Mouse (Mus musculus) kidney, adult 11 months (tissue): ENCODE results near the gene Rbck1.
"Not testable (repeated sequence)": the region's sequence is repeated elsewhere in the genome, so short reads cannot be mapped to it uniquely, and the experiment has no call there.

ENCODE experiments used
- DNase-seq: peaks from one replicate; pipeline ENCODE4 v3.0.0; 2022

Rbck1 gene

DNA sequence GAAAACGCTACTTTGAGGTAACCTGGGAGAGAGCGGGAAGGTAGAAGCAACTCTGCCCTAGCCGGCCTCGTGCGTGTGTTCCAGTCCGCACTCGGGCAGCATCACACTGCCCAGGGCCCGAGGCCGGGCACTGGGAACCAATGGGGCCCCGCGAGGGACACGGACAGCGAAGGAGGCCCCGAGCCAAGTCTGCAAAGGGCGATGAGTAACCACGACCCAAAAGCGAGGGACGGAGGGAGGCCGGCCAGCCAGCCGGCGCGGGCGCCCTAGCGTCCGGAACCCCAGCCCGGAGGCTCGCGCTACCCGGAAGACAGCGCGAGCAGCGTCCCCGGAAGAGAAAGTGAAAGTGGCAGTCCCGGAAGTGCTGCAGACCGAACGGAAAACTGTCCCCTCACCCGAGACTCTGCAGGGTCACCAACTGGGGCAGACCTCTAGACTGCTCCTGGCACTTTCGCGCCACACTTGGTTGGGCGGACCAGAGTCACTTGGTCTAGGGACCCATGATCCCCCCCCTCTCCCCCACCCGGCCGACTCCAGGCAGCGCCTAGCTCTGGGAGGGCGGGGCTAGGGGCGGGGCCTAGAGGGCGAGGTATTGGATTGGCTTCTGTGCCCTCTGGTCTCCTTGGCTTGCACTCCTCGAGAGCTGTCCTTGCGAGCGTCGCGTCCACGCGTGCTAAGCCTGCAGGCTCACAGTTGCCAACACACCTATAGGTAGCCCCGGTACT lies at the start of gene Rbck1:
Gene Rbck1, minus strand, starts transcription at position 553 of the 725 bp plus-strand sequence.
- peak; percentile 95 for DNase-seq

DNA sequence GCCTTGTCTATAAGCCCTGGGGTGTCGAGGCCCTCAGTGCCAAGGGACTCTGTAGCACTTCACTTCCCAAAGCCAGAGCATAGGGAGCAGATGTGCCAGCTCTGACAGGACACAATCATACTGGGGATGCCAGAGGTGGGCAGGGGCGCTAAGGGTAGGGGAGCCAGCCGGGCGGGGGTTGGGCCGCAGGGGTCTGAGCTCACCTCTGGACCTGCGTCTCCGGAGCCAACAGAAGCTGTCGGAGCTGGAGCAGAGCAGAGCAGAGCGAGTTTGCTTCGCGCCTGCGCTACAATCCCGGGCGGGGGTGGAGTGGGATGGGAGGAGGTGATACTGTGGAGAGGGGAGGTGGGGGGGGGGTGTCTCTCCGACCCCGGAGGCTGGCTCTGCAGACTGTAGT lies 43.9 kb upstream of the Rbck1 start, which contains the start of gene Nrsn2:
Gene Nrsn2, minus strand, starts transcription at position 294 of the 397 bp plus-strand sequence.
- DNase-seq = no peak

DNA sequence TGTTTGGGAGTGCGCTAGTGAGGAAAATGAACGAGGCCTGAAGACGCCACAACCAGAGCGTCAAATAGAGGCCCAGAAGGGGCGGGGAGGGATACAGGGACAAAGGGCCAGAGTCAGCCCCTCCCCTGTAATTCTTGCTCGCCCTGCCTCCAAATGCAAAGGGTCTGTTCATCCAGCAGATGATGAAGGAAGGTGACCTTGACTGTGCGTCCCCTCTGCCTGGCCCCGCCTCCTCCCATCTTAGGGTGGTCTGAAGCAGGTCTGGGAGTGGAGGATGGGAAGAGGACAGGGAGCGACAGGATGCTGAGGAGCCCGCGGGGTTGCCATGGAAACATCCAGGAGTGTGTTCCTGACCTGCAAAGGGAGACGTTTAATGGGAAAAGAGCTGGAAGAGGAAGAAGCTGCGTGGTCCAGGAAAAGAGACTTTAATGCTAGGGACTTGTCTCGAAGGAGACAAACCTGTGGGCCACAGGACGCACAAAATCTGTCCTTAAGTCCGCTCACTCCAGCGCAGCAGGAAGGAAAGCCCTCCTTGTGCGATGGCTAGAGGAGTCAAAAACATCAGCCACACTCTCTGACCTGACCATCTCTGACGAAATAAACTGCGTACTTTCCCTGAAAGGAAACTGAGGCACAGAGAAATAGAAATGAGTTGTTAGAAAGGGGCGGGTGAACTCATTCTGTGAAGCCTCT lies 43.3 kb upstream of the Rbck1 start:
- DNase-seq = no peak

DNA sequence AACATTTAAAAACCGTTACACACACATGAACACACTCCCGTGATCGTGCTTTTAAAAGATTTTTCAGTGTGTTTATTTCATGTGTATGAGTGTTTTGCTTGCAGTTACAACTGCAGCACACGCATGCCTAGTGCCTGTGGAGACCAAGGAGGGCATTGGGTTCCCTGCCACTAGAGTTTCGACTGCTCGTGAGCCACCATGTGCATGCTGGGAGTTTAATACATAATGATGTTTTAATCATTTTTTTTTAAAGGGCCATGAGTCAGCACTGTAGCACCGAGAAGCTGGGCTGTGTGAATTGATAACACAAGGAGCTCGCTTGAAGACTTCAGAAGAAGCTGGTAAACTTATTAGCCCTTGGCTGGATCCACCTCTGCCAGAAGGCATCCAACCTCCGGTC lies 41.1 kb upstream of the Rbck1 start:
- no peak for DNase-seq

DNA sequence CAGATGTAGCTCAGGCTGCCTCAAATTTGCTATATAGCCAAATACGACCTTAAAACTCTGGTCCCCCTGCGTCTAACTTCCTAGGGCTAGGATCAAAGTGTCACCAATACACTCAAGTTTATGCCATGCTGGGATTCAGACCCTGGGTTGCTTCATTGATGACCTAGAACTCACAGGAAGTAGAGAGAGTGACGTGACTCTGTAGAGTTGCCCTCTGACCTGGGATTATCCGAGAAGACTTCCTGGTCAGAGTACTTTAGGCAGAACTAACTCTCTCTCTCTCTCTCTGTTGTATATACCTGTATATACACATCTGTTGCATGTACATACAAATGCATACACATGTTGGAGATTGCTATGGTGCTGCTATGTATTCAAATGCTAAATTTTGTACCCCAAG lies 40.2 kb upstream of the Rbck1 start:
- DNase-seq = no peak

DNA sequence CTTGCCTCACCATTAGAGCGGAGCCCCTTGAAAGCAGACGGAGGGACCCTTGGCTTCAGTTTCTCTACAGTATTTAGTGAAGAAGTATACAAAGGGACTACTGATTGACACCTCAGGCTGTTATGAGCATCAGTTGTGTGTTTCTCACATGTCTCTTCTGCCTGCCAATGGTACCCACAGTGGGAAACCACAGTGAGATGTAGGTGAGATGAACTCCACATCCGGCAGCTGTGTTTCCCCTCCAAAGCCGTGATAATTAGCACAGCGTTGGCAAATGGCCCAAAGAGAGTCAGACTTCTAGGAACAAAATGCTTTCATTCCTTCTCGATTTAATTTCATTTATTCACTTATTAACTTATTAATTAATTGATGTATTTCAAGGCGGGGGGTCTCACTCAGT lies 39.7 kb upstream of the Rbck1 start:
- DNase-seq = no peak

DNA sequence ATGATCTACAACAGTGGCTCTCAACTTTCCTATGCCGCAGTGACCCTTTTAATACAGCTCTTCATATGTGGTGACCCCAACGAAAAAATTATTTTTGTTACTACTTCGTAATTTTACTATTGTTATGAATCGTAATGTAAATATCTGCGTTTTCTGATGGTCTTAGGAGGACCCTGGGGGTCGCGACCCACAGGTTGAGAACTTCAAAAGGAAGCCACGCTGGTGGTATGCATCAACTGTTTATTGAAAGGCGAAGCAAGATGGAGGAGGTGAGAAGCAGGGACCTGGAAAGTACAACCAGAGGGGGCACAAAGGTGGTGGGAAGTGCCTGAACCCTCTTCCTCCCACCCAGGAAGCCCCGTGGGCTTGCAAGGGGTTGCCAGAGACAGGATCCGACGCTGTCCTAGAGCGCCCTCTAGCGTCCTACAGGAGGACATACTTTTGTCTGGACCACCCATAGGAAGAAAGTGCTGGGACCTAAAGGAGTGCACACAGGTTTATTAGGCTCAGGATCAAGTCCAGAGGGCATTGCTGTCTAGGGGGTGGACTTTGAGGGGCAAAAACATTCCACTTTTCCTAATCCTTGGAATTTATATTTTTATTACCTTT lies 36.2 kb upstream of the Rbck1 start:
- DNase-seq = no peak

DNA sequence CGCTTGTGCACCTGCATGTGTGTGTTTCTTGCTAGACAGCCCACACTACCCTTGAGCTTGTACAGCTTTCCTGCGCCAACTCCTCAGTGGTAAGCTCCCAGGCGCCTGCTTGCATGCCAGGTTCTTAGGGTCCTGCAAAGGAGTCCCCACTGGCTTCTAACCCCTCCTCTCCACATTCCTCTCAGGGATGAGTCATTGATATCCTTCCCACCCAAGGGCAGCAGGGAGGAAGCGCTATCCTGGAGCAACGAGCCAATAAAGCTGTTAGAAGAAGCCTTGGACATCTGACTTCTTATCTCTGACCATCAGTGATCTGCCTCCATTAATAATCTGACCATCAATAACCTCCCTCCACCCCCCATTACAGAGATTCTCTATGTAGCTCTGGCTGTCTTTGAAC lies 35.5 kb upstream of the Rbck1 start:
- no peak for DNase-seq

DNA sequence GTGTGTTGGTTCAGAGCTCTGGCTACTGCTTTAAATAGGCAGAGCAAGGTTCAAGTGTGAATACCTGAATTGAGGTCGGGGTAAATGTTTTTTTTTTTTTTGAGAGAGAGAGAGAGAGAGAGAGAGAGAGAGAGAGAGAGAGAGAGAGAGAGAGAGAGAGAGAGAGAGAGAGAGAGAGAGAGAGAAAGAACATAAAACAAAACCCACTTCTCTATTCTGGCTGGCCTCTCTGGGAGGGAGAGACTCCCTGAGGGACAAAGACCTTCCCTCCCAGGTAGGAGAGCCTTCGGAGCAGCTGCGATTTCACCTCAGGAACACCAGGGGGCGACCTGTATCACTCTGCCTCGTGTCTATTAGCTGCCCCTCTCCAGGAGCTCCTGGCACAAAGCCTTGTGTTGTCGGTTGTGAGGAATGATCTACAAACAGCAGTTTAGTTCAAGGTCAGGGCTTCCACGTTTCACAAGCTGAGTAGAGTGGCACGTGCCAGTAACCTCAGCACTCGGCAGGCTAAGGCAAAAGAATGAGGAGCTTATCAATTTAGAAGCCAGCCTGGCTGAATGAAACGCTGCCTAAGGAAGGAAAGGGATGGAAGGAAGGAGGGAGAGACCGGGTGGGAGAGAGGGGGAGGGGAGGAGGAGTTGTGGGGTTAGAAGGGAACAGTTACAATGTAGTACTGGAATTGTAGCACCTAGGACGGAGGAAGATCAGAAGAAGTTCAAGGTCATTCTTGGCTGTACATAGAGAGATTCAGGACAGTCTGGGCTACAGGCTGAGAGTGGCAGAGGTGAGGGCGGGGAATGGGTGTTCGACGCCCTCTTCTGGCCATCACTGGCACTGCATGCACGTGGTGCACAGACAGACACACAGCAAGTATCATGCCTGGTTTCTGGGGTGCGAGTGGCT lies 31.0 kb upstream of the Rbck1 start:
- peak; percentile 94 for DNase-seq

DNA sequence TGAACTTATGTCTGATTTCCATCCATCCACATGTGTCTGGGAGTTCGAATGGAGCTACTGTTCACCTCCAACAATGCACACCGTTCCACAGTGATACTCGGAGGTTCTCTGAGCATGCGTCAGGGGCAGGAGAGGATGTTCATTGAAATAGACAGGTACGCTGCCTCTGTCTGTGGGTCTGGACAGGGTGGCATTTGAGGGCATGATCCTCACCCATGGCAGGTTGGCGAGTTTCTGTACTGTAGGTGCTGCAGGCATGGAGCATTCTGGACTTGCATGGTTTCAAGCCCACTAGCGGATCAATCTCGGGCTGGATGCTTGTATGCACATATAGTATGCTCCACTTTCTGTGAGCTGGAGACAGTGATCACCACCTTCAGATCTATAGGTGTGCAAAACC lies 28.7 kb upstream of the Rbck1 start:
- no peak for DNase-seq

DNA sequence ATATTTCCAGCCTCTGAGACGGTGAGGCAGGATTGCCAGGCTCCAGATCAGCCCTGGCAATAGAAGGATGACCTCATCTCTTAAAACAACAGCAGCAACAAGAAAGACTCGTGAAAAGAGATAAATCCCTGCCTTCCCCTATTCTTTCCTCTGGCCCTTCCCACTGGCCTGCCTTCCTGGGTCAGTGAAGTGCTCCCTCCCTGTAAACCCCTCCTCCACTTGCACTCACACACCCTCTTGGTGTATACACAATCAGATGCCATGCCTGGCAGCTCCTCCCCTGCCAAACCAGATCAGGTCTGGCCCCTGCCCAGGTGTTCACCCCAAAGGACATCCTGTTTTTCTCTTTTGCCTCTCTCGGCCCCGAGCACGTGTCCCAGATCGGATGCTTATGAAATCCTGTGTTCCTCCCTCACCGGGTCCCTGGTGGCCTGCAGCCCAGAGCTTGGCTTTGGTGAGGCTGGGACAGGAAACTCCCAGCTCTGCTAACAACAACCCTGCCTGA lies 27.9 kb upstream of the Rbck1 start:
- DNase-seq = peak; percentile 85

DNA sequence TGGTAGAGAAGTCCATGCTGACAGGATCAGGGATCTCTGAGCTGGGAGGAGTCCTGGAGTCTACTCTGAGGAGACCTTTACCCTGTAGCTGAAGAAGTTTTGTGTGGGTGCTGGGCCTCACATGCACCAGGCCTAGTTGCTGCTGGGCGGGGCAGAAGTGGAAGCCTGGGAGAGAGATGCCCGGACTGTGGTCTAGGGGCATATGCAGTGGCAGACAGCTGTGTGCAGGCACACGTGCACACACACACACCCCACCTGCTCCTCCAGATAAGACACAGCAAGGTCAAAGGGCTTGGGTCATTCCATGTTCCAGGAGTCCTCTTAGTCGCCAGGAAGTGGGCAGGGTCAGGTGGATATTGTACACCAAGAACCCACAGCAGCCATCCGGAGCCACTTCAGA lies 27.2 kb upstream of the Rbck1 start:
- peak; percentile 50 for DNase-seq

DNA sequence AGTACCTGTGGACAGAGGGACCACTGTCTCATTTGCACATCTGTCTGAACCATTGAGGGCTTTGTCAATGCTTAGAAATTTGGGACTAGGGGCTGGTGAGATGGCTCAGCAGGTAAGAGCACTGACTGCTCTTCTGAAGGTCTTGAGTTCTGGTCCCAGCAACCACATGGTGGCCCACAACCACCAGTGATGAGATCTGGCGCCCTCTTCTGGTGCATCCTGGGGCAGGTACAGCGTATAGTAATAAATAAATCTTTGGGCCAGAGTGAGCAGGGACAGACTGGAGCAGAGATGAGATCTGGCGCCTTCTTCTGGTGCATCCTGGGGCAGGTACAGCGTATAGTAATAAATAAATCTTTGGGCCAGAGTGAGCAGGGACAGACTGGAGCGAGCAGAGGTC lies 26.5 kb upstream of the Rbck1 start:
- not testable (repeated sequence) for DNase-seq

DNA sequence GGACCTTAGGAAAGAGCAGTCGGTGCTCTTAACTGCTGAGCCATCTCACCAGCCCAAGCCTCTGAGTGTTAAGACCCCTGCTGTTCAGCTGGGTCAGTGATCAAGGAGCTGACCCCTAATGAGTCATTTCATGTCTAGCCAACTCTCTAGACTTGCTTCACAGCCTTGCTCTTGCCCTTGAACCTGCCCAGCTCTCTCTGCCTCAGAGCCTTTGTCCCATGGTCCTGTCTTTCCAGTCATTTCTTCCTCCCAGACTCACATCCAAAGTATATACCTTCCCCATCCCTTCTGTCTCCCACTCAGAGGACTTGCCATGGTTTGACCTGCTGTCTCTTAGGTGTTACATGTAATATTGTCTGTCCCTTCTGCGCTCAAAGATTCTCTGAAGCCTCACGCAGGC lies 24.8 kb upstream of the Rbck1 start:
- DNase-seq = no peak

DNA sequence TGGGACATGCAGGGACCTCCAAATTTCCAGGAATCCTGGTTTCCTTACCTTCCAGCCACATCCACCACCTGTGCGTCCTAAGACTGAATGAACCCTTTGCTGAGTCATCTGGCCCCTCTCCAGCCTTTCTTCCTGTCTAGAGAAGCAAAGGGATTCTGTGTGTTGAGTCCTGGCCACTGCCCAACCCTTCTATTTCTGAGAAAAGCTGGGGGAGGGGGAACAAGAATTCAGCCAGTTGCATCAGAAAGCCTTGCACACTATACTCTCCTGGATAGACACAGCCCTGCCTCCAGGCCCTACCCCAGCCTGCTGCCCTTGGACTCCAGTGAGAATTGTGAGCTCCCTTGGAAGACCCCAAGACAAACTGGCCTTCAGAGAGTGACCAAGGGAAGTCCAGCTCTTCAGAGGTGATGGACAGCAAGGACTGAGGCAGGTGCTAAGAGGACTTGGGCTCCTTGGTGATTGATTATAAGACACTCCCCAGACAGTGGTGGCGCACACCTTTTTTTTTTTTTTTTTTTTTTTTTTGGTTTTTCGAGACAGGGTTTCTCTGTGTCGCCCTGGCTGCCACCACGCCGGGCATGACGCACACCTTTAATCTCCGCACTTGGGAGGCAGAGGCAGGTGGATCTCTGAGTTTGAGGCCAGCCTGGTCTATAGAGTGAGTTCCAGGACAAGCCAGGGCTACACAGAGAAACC lies 17.5 kb upstream of the Rbck1 start:
- DNase-seq = peak; percentile 51

DNA sequence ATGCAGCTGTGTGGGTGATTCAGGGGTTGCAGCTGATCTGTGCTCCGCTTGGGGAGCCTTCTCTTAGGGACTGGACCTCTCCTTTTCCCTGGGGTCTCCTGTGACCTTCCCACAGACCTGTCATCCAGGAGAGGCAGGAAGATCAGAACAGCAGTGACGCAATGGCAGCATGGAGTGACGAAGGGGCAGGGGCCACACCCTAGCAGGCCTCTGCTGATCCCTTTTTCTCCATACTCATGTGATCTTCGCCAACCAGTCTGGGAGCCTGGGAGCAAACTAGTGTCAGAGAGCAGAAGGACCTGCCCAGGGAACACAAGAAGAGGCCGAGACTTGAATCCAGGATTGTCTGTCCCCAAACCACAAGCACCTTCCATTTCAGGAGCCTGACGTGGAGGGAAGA lies 16.8 kb upstream of the Rbck1 start:
- no peak for DNase-seq

DNA sequence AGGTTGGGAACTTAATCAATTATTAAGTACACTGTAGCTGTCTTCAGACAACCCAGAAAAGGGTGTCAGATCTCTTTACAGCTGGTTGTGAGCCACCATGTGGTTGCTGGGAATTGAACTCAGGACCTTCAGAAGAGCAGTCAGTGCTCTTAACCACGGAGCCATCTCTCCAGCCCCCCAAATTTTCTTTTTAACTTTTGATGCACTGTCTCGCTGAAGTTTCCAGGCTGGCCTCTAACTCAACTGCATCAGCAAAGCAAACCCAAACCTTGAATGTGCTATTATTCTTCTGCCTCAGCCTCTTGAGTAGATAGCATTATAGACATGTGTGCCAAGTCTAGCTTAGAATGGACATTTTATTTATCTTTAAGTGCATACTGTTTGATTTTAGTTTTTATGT lies 15.3 kb upstream of the Rbck1 start:
- no peak for DNase-seq

DNA sequence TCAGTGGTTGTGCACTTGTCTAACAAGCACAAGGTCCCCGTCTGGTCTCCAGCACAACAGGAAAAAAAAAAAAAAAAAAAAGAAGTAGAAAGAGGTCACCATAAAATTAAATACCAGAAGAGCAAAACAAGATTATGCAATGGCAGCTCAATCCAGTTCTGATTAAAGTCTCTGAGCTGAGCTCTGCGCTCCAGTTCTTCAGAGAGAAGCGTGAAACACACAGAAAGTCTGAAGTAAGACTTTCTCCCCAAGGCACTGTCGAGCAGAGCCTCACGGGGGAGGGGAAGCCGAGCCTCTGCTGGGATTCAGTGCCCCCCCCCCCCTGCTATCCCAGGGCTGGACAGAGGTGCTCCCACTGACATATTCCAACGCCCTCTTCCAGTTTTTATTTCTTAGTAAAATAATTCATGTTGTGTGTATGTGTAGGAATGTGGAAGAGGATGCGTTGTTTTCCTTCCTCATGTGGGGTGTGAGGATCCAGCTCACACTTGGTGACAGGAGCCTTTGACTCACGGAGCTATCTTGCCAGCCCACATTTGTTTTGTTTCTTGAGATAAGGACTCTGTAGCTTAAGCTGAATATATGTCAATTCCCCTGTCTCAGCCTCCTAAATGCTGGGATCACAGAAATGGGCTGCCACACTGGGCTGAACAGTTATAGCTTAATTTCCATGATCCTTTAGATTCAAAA lies 14.5 kb upstream of the Rbck1 start:
- DNase-seq = no peak

DNA sequence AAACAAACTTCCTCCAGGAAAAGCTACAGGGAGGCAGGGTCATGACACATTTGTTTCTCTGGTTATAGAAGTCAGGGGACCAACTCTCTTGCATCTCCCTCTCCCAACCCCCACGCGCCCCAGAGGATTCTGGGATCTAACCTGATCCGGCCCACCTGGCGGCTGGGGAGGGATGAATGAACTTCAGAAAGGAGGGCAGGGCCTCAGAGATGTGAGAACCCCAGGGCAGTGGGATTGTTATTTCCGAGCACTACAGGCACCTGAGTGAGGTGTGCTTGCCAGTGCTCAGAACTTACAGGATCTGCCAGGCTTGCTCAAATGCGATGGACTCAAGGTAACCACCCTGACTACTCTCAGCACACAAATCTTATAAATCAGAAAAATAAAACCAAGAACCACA lies 12.9 kb upstream of the Rbck1 start:
- no peak for DNase-seq

DNA sequence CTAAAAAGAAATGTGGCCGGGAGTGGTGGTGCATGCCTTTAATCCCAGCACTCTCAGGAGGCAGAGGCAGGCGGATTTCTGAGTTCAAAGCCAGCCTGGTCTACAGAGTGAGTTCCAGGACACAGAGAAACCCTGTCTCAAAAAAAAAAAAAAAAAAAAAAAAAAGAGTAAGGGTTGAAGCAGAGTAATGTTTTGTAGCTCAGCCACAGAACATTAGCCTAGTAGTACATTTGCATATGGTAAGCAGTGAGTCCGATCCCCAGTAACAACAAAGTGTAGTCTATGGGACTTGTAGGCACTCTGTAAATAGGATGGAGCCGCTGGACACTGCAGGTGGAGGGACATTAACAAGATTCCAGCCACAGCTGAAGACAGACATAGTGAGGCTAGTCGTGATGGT lies 12.5 kb upstream of the Rbck1 start:
- DNase-seq = no peak

DNA sequence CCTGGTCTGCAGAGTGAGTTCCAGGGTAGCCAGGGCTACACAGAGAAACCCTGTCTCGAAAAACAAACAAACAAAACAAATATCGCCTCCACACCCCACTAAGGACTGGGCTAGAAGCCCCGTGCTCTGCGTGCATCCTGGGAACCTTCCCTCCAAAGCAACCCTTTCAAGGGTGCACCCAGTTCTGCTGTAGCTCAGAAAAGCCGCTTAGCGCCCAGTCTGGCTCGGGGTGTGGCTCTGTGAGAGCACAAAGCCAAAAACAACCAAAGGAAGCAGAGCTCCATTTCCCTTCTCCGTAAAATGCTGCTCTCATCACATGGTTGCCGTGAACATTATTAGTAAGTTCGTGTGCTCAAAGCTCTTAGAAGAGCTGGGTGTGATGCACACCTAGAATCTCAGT lies 11.9 kb upstream of the Rbck1 start:
- no peak for DNase-seq
